Mouse (Mus musculus) liver, embryonic 14.5 days (tissue): Measurements from ENCODE around the gene Armc9. TPM values are rescaled to one million over a fixed set of nuclear protein-coding genes. Genes with fewer than 3 reads are reported as not detected.

Experiments used
- ATAC-seq: fragments of 200-750 bp; cut with Nextera tagmentation; 2 replicates; pipeline ENCODE4 v1.8.0; 2017; ENCODE audit warnings: moderate number of reproducible peaks, mild to moderate bottlenecking, moderate library complexity; ENCODE audit not compliant: insufficient read depth
- DNase-seq, 3 experiments: peaks; one replicate each; pipeline ENCODE4 v3.0.0-alpha.2; 2012 to 2013; ENCODE audit warnings: low read depth in 3 of 3, low spot score in 3 of 3
- H3K27ac ChIP-seq: fragments of 300-500 bp; sonication (generic); 2 replicates; pipeline ENCODE4 v1.5.1; 2014; ENCODE audit warnings: moderate library complexity, mild to moderate bottlenecking, control low read depth, inconsistent platforms
- H3K27me3 ChIP-seq: fragments of 300-500 bp; sonication (generic); 2 replicates; pipeline ENCODE4 v1.6.1; 2014; ENCODE audit warnings: mild to moderate bottlenecking, low read length, moderate library complexity; ENCODE audit not compliant: control insufficient read depth, insufficient read depth
- H3K36me3 ChIP-seq: fragments of 300-500 bp; sonication (generic); replicated peaks from 2 replicates; pipeline ENCODE4 v1.6.1; 2014; ENCODE audit warnings: low read depth; ENCODE audit not compliant: control insufficient read depth, insufficient read depth
- H3K4me1 ChIP-seq, 2 experiments: fragments of 200-500 bp in 1 of 2; fragments of 300-500 bp in 1 of 2; sonication (generic) in 1 of 2; replicated peaks; 2 replicates each; pipeline ENCODE4 v1.6.1; 2012 to 2014; ENCODE audit warnings: antibody characterized with exemption in 1 of 2, inconsistent platforms in 1 of 2, low read length in 1 of 2; ENCODE audit not compliant: control insufficient read depth in 2 of 2, insufficient read depth in 2 of 2
- H3K4me2 ChIP-seq: fragments of 300-500 bp; sonication (generic); 2 replicates; pipeline ENCODE4 v1.6.1; 2014; ENCODE audit warnings: low read depth, mild to moderate bottlenecking, control low read depth, moderate library complexity
- H3K4me3 ChIP-seq, 2 experiments: fragments of 200-500 bp in 1 of 2; fragments of 300-500 bp in 1 of 2; sonication (generic) in 1 of 2; 2 replicates each; pipeline ENCODE4 v1.5.1; 2012 to 2014; ENCODE audit warnings: low read depth in 2 of 2, low read length in 2 of 2, mild to moderate bottlenecking in 2 of 2, control low read depth in 1 of 2, inconsistent platforms in 1 of 2, moderate library complexity in 1 of 2; ENCODE audit not compliant: insufficient read depth in 1 of 2
- H3K9ac ChIP-seq: fragments of 300-500 bp; sonication (generic); replicated peaks from 2 replicates; pipeline ENCODE4 v1.6.1; 2014; ENCODE audit warnings: mild to moderate bottlenecking, control low read depth, moderate library complexity
- H3K9me3 ChIP-seq: fragments of 300-500 bp; sonication (generic); 2 replicates; pipeline ENCODE4 v1.6.1; 2016; ENCODE audit warnings: low read length, mixed read lengths; ENCODE audit not compliant: control insufficient read depth
- CTCF ChIP-seq: IDR thresholded peaks from 2 replicates; pipeline ENCODE4 v1.5.1; 2016; ENCODE audit warnings: antibody characterized with exemption, low read depth, control low read depth
- EP300 ChIP-seq: IDR thresholded peaks from 2 replicates; pipeline ENCODE4 v1.6.1; 2016; ENCODE audit warnings: antibody characterized with exemption, low read depth
- WGBS: fragments of 180-500 bp; shearing (Covaris S2); extraction: QIAGEN DNeasy Blood & Tissue Kit; methylation state at CpG from one replicate; pipeline ENCODE4 v1.1.7; 2014; ENCODE audit not compliant: insufficient replicate concordance; 5-methylcytosine and 5-hydroxymethylcytosine counted together
- polyA plus RNA-seq, 2 experiments: library from polyadenylated mRNA; depleted of rRNA in 1 of 2; stranded (reverse) in 1 of 2; unstranded in 1 of 2; fragments of >200 nt; fragmentation: Nextera tagmentation in 1 of 2; extraction: Ambion mirVana in 1 of 2; gene quantifications; 2 replicates each; pipeline versions ENCODE4 v1.2.1 to v1.2.3; 2012 to 2014

The Armc9 gene
- polyA plus RNA-seq (2012; rRNA removed): 4.5 and 5.5 TPM in 2 replicates
- 8.4 and 9.9 TPM in 2 replicates for polyA plus RNA-seq (2014; fragmentation: Nextera tagmentation; extraction: Ambion mirVana)

- H3K4me2 ChIP-seq: peak within 1 kb of the TSS; percentile 68
- ATAC-seq (peak; percentile 99), DNase-seq (peak; percentile 95 to 96 (median 96))
- H3K27me3 ChIP-seq: no peaks in the 10 kb centered on the region
- H3K4me1 ChIP-seq: peaks cover 17 to 26% of the 10 kb centered on the region in 2 experiments
- 1% methylated on average over 40 of the region's 40 CpGs for WGBS
- H3K9ac ChIP-seq: peak within 1 kb of the TSS; percentile 72
- no peaks in the 10 kb centered on the region for H3K9me3 ChIP-seq
- H3K36me3 ChIP-seq: peaks cover 2% of the 10 kb centered on the region
- TF ChIP-seq CTCF (no peak), EP300 (no peak)
- H3K27ac ChIP-seq: peak within 1 kb of the TSS; percentile 90
- peak within 1 kb of the TSS; percentile 63 to 76 for H3K4me3 ChIP-seq
These were observed at the start of gene Armc9 for GRCm38 (mm10) chr1:86154133-86154823. Gene Armc9 (plus strand): TSS chr1:86154780.

DNA sequence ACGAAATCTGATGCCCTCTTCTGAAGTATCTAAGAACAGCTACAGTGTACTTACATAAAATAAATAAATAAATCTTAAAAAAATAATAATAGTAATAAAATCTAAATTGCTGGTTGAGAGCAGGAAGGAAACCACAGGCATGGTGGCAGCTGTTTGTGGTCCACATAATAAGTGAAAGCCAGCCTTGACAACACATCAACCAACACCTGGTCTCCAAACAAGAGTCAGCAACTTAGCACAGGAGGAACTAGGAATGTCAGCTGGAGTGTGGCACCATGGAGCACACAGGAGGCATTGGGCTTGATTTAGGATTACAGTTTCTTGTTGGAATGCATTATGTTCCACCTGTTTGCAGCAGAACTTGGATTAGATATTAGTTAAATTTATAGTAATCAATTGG lies 49.5 kb upstream of the Armc9 start:
- Histone ChIP-seq H3K27me3 (no peaks in the 10 kb centered on the region), H3K9ac (no peak overlapping the region), H3K4me1 (no peaks in the 10 kb centered on the region), H3K9me3 (no peaks in the 10 kb centered on the region), H3K4me3 (no peak overlapping the region), H3K36me3 (peaks cover 6% of the 10 kb centered on the region), H3K27ac (no peak overlapping the region), H3K4me2 (no peak overlapping the region)
- no peak for DNase-seq
- TF ChIP-seq EP300: no peak
- no peak for TF ChIP-seq CTCF
- no peak for ATAC-seq
- WGBS: 86% methylated on average over 1 of the region's 1 CpGs

DNA sequence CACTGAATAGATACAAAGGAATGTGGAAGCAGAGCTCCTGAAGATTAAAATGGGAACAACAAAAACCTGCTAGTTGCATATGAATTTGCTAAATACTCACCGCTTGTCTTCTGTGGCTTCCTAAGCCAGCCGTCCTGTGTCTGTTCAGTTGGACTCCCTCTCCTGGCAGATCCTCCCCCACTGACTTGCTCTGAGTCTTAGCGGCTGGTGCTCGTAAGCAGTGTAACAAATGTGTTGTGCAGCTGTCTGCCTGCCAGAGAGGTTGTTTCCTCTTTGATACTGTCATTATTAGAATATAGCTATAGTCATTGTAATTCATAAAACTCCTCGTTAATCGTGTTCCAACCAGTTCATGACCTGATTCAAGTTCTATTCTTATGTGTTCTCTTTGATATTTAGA lies 42.8 kb upstream of the Armc9 start, which contains the start of gene Htr2b:
Htr2b (minus strand) TSS at position 192 of the 400 bp plus-strand sequence.
- Histone ChIP-seq H3K4me1 (no peaks in the 10 kb centered on the region), H3K9ac (no peak within 1 kb of the TSS), H3K36me3 (peaks cover 13% of the 10 kb centered on the region), H3K9me3 (no peaks in the 10 kb centered on the region), H3K27ac (no peak within 1 kb of the TSS), H3K27me3 (no peaks in the 10 kb centered on the region), H3K4me3 (no peak within 1 kb of the TSS), H3K4me2 (no peak within 1 kb of the TSS)
- TF ChIP-seq EP300 (no peak), CTCF (no peak)
- ATAC-seq (no peak), DNase-seq (no peak)
- 78% methylated on average over 6 of the region's 6 CpGs for WGBS

GRCm38 (mm10) chr1:86114141-86114540 lies 40.4 kb upstream of the Armc9 start:
- Histone ChIP-seq H3K4me1 (no peaks in the 10 kb centered on the region), H3K9me3 (no peaks in the 10 kb centered on the region), H3K4me3 (no peak overlapping the region), H3K27me3 (no peaks in the 10 kb centered on the region), H3K36me3 (peaks cover 23% of the 10 kb centered on the region), H3K9ac (no peak overlapping the region), H3K27ac (no peak overlapping the region), H3K4me2 (no peak overlapping the region)
- WGBS: 65% methylated on average over 3 of the region's 3 CpGs
- ATAC-seq (no peak), DNase-seq (no peak)
- TF ChIP-seq EP300: no peak
- TF ChIP-seq CTCF: no peak

DNA sequence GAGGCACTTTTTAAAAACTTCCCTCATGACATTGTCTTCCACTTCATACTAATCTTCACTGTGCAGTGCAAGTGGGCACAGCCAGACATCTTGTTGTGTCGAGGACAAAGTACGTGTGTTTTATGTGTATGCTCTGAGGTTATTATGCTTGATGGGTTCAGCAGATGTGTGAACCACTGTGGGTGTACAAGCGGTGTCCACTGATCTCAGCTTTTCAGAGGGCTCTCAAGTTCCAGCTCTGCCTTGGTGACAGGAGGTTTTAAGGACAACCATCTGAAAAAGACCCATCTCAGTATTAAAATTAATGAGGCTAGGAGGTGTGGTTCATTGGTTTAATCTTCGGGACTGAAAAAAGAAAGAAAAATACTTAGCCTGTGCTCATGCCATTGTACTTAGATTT lies 35.0 kb upstream of the Armc9 start:
- TF ChIP-seq EP300 (no peak), CTCF (no peak)
- Histone ChIP-seq H3K9ac (no peak overlapping the region), H3K36me3 (peaks cover 42% of the 10 kb centered on the region), H3K27ac (no peak overlapping the region), H3K27me3 (no peaks in the 10 kb centered on the region), H3K4me1 (no peaks in the 10 kb centered on the region), H3K4me2 (no peak overlapping the region), H3K4me3 (no peak overlapping the region), H3K9me3 (no peaks in the 10 kb centered on the region)
- WGBS: 81% methylated on average over 4 of the region's 4 CpGs
- ATAC-seq (no peak), DNase-seq (no peak)
